Mouse (Mus musculus) midbrain, embryonic 10.5 days (tissue): ENCODE measurements around the gene Aph1c. TPM values are rescaled to one million over a fixed set of nuclear protein-coding genes. Genes with fewer than 3 reads are reported as not detected.
"Not testable (repeated sequence)": the region's sequence is repeated elsewhere in the genome, so short reads cannot be mapped to it uniquely, and the experiment has no call there.

Source experiments
- DNase-seq: peaks from one replicate; pipeline ENCODE4 v3.0.0-alpha.2; 2017; ENCODE audit warnings: low spot score
- H3K27ac ChIP-seq: fragments of 300-500 bp; sonication (generic); replicated peaks from 2 replicates; pipeline ENCODE4 v1.5.1; 2016; ENCODE audit warnings: mild to moderate bottlenecking
- H3K27me3 ChIP-seq: fragments of 300-500 bp; sonication (generic); 2 replicates; pipeline ENCODE4 v1.6.1; 2016; ENCODE audit warnings: low read depth, mild to moderate bottlenecking; ENCODE audit not compliant: poor library complexity, severe bottlenecking
- H3K36me3 ChIP-seq: fragments of 300-500 bp; sonication (generic); 2 replicates; pipeline ENCODE4 v1.6.1; 2016; ENCODE audit warnings: mild to moderate bottlenecking, moderate library complexity
- H3K4me1 ChIP-seq: fragments of 300-500 bp; sonication (generic); 2 replicates; pipeline ENCODE4 v1.6.1; 2016
- H3K4me3 ChIP-seq: fragments of 300-500 bp; sonication (generic); 2 replicates; pipeline ENCODE4 v1.5.1; 2016; ENCODE audit warnings: mild to moderate bottlenecking, moderate library complexity
- H3K9me3 ChIP-seq: fragments of 300-500 bp; sonication (generic); replicated peaks from 2 replicates; pipeline ENCODE4 v1.6.1; 2016; ENCODE audit warnings: mild to moderate bottlenecking
- WGBS: fragments of 180-500 bp; shearing (Covaris S2); methylation state at CpG from one replicate; pipeline ENCODE4 v1.1.7; 2016; 5-methylcytosine and 5-hydroxymethylcytosine counted together
- polyA plus RNA-seq: library from polyadenylated mRNA; unstranded; fragments of >200 nt; fragmentation: Nextera tagmentation; extraction: Ambion mirVana; gene quantifications from 2 replicates; pipeline ENCODE4 v1.2.1, GENCODE M21; 2016

Aph1c gene
- polyA plus RNA-seq, 1 experiment from 2014 or later = 1.1 TPM

- no peaks in the 10 kb centered on the region for H3K9me3 ChIP-seq
- no peaks in the 10 kb centered on the region for H3K4me1 ChIP-seq
- no peaks in the 10 kb centered on the region for H3K36me3 ChIP-seq
- H3K27ac ChIP-seq = no peak overlapping the region
- H3K27me3 ChIP-seq = no peaks in the 10 kb centered on the region
- H3K4me3 ChIP-seq = no peak overlapping the region
- no peak for DNase-seq
- WGBS = 85% methylated on average over 5 of the region's 5 CpGs
Measured at GRCm38 (mm10) chr9:66820996-66821395, 13.5 kb downstream of the Aph1c start.

DNA sequence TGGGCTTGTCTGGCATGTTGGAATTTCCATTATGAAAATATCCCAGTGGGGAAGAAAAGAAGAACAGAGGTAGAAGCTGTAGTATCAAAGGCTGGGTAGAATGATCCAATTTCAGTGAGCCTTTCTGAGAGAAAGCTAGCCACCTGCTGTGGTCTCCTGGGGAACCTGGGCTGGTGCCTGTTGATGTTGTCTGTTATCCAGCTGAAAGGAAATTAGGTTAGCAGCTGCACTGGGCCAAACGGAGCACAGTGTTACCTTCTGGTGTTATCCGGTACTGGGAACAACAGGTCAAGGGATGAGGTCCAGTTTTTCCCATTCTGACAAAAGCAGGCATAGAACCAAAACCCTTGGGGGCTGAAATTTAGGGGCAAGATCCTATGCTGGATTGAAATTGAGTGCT, 21.1 kb downstream of the Aph1c start:
- Histone ChIP-seq H3K4me1 (peaks cover 8% of the 10 kb centered on the region), H3K27me3 (no peaks in the 10 kb centered on the region), H3K4me3 (no peak overlapping the region), H3K36me3 (no peaks in the 10 kb centered on the region), H3K27ac (no peak overlapping the region), H3K9me3 (no peaks in the 10 kb centered on the region)
- WGBS = 8% methylated on average over 2 of the region's 2 CpGs
- no peak for DNase-seq

DNA sequence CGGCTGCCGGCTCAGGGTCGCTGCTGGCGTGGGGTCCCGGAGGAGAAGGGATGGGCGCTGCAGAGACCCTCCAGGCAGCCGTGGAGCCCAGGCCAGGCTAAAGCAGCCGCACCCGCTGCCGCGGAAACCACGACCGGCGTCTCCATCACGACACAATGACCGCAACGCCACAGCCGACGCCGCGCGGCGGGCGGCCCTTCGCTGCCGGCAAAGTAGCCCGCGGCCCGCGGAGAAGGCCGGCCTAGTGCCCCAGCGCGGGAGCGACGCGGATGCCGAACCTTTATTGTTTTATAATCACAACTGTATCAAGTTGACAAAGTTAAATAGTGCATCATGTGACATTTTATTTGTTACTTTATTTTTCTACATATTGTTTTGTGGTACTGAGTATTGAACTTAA, 28.6 kb downstream of the Aph1c start:
- Histone ChIP-seq H3K4me3 (peak overlapping the region; percentile 47), H3K27me3 (peaks cover 59% of the 10 kb centered on the region), H3K27ac (peak overlapping the region; percentile 65; the same call in 1 of the 2 replicates)
- not testable (repeated sequence) for H3K36me3 ChIP-seq, H3K9me3 ChIP-seq, H3K4me1 ChIP-seq
- WGBS = under 1% methylated on average over 31 of the region's 37 CpGs
- peak; percentile 55 for DNase-seq

DNA sequence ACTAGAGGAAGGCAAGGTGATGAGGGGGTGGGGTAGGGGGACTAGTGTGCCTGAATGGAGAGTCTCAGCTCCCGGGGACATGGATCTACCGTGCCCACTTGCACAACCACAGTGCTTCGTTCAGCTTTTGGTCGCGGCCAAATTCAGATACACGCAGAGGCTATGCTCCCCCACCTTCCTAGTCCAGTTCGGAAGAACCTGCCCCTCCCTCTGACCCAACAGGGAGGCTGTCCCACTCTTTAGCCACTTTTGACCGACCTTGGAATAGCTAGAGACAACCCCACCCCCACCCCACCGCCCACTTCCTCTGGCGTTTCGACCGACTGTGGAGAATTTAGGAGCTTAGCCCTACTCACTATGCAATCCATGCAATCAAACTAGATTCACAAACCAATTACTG, 32.6 kb downstream of the Aph1c start:
- Histone ChIP-seq H3K9me3 (no peaks in the 10 kb centered on the region), H3K36me3 (no peaks in the 10 kb centered on the region), H3K27me3 (peaks cover 48% of the 10 kb centered on the region), H3K4me3 (no peak overlapping the region), H3K27ac (no peak overlapping the region), H3K4me1 (peaks cover 10% of the 10 kb centered on the region; the same call in 1 of the 2 replicates)
- 51% methylated on average over 12 of the region's 12 CpGs for WGBS
- DNase-seq = no peak

DNA sequence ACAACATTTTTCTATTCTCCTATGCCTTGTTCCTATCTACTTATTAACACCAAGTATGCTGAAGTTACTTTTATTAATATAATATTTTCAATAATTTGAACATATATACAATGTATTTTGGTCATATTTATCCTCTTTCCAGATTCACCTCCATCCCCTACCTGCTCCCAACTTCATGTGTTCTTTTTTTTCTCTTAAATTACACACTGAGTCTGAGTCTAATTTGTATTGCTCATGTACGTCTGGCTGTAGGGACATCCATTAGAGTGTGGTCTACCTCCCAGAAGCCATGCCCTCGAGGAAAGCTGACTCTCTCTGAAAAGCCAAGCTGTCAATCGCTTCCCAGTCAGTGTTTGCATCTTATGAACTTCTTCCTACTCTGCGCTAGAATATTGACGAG, 37.8 kb downstream of the Aph1c start, which contains the start of gene Gm10647:
Gm10647 (plus strand) TSS at position 301 of the 400 bp plus-strand sequence.
- no peaks in the 10 kb centered on the region for H3K9me3 ChIP-seq
- peaks cover 8% of the 10 kb centered on the region for H3K27me3 ChIP-seq
- DNase-seq = no peak
- H3K36me3 ChIP-seq = no peaks in the 10 kb centered on the region
- peak within 1 kb of the TSS; percentile 95 for H3K27ac ChIP-seq
- 84% methylated on average over 5 of the region's 5 CpGs for WGBS
- peaks cover 24% of the 10 kb centered on the region for H3K4me1 ChIP-seq
- H3K4me3 ChIP-seq = peak within 1 kb of the TSS; percentile 76

GRCm38 (mm10) chr9:66795464-66796324, 38.8 kb downstream of the Aph1c start, which contains the start of gene Aph1b:
Gene Aph1b, minus strand, starts transcription at chr9:66795490.
- WGBS = under 1% methylated on average over 42 of the region's 42 CpGs
- H3K27ac ChIP-seq = peak within 1 kb of the TSS; percentile 95
- no peaks in the 10 kb centered on the region for H3K36me3 ChIP-seq
- H3K9me3 ChIP-seq = no peaks in the 10 kb centered on the region
- peaks cover 23% of the 10 kb centered on the region for H3K4me1 ChIP-seq
- peak within 1 kb of the TSS; percentile 76 for H3K4me3 ChIP-seq
- peaks cover 4% of the 10 kb centered on the region for H3K27me3 ChIP-seq
- DNase-seq = peak; percentile 98

DNA sequence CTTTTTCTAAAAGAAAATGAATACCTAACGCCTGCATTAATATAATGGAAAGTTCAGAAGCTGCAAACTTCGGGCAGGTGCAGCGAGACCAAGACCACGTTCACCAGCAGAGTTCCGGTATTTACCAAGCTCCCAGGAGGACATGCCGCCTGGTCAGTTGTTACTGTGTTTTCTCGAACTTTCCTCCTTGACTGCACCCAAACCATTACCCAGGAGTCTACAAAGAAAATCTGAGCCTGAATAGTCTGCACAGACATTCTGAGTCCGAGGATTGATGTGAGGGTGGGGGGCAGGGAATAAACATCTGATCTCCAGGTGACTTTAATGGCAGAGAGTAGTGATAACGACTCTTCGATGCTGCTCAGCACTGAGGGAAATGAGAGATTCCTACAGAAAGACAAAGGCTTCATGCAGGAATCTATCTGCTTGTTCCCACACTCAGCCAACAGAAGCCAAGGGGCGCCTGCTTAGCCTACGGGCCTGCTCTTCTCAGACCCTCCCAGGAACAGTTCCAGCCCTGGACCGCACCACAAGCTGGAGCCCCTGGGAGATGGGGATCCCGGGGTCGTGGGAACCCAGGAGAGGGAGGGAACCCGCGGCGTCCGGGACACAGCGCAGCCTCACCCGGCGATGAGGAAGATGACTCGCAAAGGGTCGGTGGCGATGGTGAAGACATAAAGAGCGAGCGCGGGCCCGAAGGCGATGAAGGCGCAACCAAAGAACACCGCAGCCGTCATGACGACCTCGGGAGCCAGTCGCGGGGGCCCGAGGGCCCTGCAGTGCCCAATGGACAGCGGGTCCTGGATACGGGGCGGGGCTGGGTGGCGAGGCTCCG, 39.7 kb downstream of the Aph1c start:
- Histone ChIP-seq H3K4me3 (peak overlapping the region; percentile 76), H3K4me1 (peaks cover 23% of the 10 kb centered on the region), H3K9me3 (no peaks in the 10 kb centered on the region), H3K27me3 (peaks cover 4% of the 10 kb centered on the region), H3K27ac (peak overlapping the region; percentile 95), H3K36me3 (peaks cover 7% of the 10 kb centered on the region)
- DNase-seq = no peak
- WGBS = 2% methylated on average over 43 of the region's 43 CpGs

GRCm38 (mm10) chr9:66787821-66788220, 46.7 kb downstream of the Aph1c start:
- Histone ChIP-seq H3K9me3 (no peaks in the 10 kb centered on the region), H3K4me1 (no peaks in the 10 kb centered on the region), H3K4me3 (no peak overlapping the region), H3K27me3 (no peaks in the 10 kb centered on the region), H3K36me3 (peaks cover 13% of the 10 kb centered on the region), H3K27ac (no peak overlapping the region)
- DNase-seq = no peak
- WGBS = 16% methylated on average over 2 of the region's 2 CpGs

GRCm38 (mm10) chr9:66784552-66784951, 50.0 kb downstream of the Aph1c start:
- not testable (repeated sequence) for H3K4me1 ChIP-seq, H3K9me3 ChIP-seq, H3K27ac ChIP-seq, H3K27me3 ChIP-seq, H3K36me3 ChIP-seq, DNase-seq, H3K4me3 ChIP-seq
- 88% methylated on average over 1 of the region's 3 CpGs for WGBS

- Histone ChIP-seq H3K9me3 (no peaks in the 10 kb centered on the region), H3K27ac (no peak overlapping the region), H3K27me3 (no peaks in the 10 kb centered on the region), H3K4me1 (no peaks in the 10 kb centered on the region), H3K36me3 (no peaks in the 10 kb centered on the region), H3K4me3 (no peak overlapping the region)
- DNase-seq = no peak
Measured at GRCm38 (mm10) chr9:66770701-66771100, 63.8 kb downstream of the Aph1c start.

- Histone ChIP-seq H3K27me3 (no peaks in the 10 kb centered on the region), H3K4me1 (no peaks in the 10 kb centered on the region), H3K27ac (no peak overlapping the region), H3K9me3 (no peaks in the 10 kb centered on the region), H3K36me3 (no peaks in the 10 kb centered on the region), H3K4me3 (no peak overlapping the region)
- 92% methylated on average over 3 of the region's 3 CpGs for WGBS
- DNase-seq = no peak
Measured at GRCm38 (mm10) chr9:66769275-66769674, 65.3 kb downstream of the Aph1c start.

DNA sequence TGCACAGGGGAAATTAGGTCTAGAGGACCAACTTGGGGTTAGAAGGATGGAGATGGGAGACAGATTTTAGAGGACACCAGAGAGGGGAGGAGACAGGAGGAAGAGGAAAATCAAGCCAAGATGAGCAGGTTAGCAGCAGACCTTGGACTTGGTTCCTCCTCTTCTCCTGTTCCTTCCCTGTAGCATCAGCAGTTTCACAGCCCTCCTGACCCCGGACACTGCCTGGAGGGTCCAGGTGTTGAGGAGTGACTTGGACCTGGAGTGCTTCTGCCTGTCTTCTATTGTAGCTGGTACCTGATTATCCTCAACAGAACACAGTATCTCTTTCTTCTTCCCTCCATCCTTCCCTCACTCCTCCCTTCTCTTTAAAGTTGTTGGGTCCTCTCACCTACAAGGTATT, 65.8 kb downstream of the Aph1c start:
- H3K27me3 ChIP-seq = no peaks in the 10 kb centered on the region
- no peak overlapping the region for H3K4me3 ChIP-seq
- no peaks in the 10 kb centered on the region for H3K36me3 ChIP-seq
- H3K4me1 ChIP-seq = no peaks in the 10 kb centered on the region
- no peaks in the 10 kb centered on the region for H3K9me3 ChIP-seq
- no peak overlapping the region for H3K27ac ChIP-seq
- WGBS = 91% methylated on average over 1 of the region's 1 CpGs
- no peak for DNase-seq
